Mouse (Mus musculus): ENCODE results near the gene Ugp2. TPM values are rescaled to one million over a fixed set of nuclear protein-coding genes. Genes with fewer than 3 reads are reported as not detected.

Ugp2 gene
- polyA plus RNA-seq (2015; fragmentation: Nextera tagmentation; extraction: Ambion mirVana): 50.4 and 54.4 TPM in 2 replicates

DNA sequence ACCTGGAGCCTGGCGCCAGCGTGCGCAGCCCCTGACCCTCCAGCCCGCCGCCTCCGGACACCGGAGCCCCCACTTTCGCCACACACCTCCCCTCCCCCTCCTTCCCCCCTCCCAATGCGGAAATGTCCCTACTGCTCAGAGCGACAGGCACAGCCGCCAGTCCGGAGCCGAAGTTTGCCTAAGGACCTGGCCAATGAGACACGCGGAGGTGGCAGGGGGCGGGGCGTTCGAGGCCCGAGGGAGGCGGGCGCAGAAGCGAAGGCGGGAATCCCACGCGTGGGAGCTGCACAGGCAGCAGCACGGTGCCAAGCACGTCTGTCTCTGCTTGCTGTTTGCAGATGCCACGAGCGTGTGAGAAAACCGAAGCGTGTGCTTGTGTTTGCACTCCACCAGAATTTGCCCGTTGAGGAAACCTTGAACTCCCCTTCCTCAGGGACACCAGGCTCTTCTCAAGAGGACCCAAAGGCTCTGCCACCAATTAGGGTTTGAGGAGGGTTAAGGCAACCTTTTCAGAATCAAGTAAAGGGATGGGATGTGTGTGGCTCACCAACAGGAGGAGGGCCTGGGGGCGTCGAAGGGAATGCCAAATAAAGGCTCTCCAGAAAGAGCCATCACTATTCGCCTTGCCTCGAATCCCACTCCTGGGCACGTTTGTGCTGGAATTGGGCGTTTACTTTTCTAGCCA, at the start of gene Ugp2:
Gene Ugp2 (minus strand): TSS at position 80 of the 685 bp plus-strand sequence.
- Histone ChIP-seq H3K9me3 (replicated peaks) (no peaks in the 10 kb centered on the region), H3K4me1 (replicated peaks) (peaks cover 21% of the 10 kb centered on the region), H3K27me3 (peaks cover 26% of the 10 kb centered on the region), H3K9ac (peak within 1 kb of the TSS; percentile 74), H3K4me2 (peak within 1 kb of the TSS; percentile 96), H3K4me3 (replicated peaks) (peak within 1 kb of the TSS; percentile 86), H3K27ac (replicated peaks) (peak within 1 kb of the TSS; percentile 87), H3K36me3 (replicated peaks) (no peaks in the 10 kb centered on the region)
- WGBS (ENCODE audit: insufficient replicate concordance): 6% methylated on average over 38 of the region's 38 CpGs
- ATAC-seq (ENCODE audit: insufficient read depth): peak; percentile 86

DNA sequence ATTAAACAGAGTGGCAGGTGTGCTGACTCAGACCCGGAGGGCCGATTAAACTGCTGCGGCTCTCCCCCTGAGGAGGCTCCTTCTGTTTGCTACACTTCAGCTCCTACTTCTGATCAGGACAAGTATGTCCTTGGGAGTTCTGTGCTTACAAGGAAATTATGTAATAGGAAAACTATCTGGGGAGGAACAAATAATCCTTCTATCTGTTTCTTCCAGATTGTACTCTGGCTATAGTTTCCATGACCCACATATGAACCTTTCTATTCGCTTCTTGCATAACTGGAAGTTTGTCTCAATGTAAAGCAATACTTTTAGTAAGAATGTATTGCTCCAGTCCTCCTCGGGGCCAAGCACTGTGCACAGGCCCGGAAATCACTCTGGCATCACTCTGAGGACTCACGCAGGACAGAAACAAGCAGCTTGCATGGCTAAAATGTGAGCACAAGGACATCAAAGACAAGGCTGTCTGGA, 43.9 kb upstream of the Ugp2 start:
- no peak overlapping the region for H3K9ac ChIP-seq
- 51% methylated on average over 7 of the region's 7 CpGs for WGBS (ENCODE audit: insufficient replicate concordance)

DNA sequence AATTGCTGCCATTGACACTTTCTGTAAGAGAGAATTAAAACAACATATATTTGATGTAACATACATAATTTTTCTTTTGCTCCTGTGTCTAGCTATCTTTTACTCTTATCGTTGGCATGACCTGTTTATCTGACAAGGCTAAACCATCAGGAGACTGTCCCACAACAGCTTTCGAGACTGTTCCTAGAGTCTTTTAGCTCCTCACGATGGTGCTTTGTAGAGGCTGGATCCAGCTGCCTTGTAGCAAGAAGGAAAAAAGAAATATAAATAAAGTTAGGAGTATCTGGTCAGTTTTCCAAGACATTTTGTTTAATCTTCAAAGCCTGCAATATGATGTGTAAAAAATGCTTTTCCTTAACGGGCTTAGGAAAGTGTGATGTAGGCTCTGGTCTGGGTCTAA, 35.7 kb upstream of the Ugp2 start:
- 69% methylated on average over 4 of the region's 4 CpGs for WGBS (ENCODE audit: insufficient replicate concordance)
- no peak for ATAC-seq (ENCODE audit: insufficient read depth)

More for the DNA sequence above, 43.9 kb upstream of the Ugp2 start:
- no peaks in the 10 kb centered on the region for H3K9me3 ChIP-seq (replicated peaks)
- ATAC-seq (ENCODE audit: insufficient read depth): peak; percentile 51
- no peaks in the 10 kb centered on the region for H3K36me3 ChIP-seq (replicated peaks)
- no peak overlapping the region for H3K4me3 ChIP-seq (replicated peaks)
- no peaks in the 10 kb centered on the region for H3K4me1 ChIP-seq (replicated peaks)
- no peak overlapping the region for H3K27ac ChIP-seq (replicated peaks)
- no peak overlapping the region for H3K4me2 ChIP-seq
- no peaks in the 10 kb centered on the region for H3K27me3 ChIP-seq

DNA sequence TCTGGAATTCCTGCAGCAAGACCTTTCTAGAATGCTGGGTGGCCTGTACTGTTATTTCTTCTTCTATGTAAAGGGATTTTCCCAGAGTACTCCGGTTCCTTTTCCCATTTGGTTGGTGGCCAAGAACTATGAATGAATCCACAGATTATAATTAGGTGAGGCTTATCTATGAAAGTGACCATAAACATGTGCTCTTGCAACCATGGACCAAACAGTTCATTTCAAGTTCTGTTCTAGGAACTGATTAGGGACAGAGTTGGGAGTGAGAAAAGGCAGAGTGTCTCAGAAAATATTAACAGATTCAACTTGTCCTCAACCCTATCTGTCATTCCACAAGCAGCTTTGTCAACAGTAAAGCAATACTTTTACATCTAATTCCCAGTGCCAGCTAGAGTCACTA, 35.1 kb upstream of the Ugp2 start:
- peaks cover 2% of the 10 kb centered on the region; the same call in 1 of the 2 replicates for H3K4me1 ChIP-seq (replicated peaks)
- no peaks in the 10 kb centered on the region for H3K9me3 ChIP-seq (replicated peaks)
- H3K9ac ChIP-seq: no peak overlapping the region
- H3K4me2 ChIP-seq: no peak overlapping the region
- H3K36me3 ChIP-seq (replicated peaks): no peaks in the 10 kb centered on the region
- H3K27me3 ChIP-seq: no peaks in the 10 kb centered on the region
- H3K27ac ChIP-seq (replicated peaks): no peak overlapping the region
- H3K4me3 ChIP-seq (replicated peaks): no peak overlapping the region
- ATAC-seq (ENCODE audit: insufficient read depth): no peak
- whole genome bisulfite sequencing (ENCODE audit: insufficient replicate concordance): 59% methylated on average over 1 of the region's 1 CpGs

More for the DNA sequence above, 35.7 kb upstream of the Ugp2 start:
- Histone ChIP-seq H3K4me1 (replicated peaks) (peaks cover 2% of the 10 kb centered on the region; the same call in 1 of the 2 replicates), H3K36me3 (replicated peaks) (no peaks in the 10 kb centered on the region), H3K27me3 (no peaks in the 10 kb centered on the region), H3K4me3 (replicated peaks) (no peak overlapping the region), H3K4me2 (no peak overlapping the region), H3K9me3 (replicated peaks) (no peaks in the 10 kb centered on the region), H3K9ac (no peak overlapping the region), H3K27ac (replicated peaks) (no peak overlapping the region)

DNA sequence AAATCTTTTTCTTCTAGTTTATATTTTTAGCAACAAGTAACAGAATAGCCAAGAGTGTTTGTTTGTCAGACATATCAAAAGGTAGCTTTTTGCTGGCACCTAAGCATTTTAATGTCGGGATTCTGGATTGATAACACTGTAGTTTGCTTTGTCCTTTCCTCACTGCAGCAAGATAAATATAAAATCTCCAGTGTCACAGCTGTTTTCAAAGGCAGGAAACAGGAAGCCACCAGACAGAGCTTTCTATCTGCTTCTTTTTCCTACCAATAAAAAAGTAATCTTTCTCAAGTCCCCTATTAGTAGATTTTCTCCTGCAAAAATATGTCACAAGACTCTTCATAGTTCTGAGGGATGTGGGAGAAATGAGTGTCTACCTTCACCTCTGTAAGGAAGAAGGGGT, 32.9 kb upstream of the Ugp2 start:
- Histone ChIP-seq H3K9me3 (replicated peaks) (no peaks in the 10 kb centered on the region), H3K9ac (no peak overlapping the region), H3K4me1 (replicated peaks) (peaks cover 2% of the 10 kb centered on the region; the same call in 1 of the 2 replicates), H3K4me2 (no peak overlapping the region), H3K36me3 (replicated peaks) (no peaks in the 10 kb centered on the region), H3K27me3 (no peaks in the 10 kb centered on the region), H3K27ac (replicated peaks) (no peak overlapping the region; the same call in 1 of the 2 replicates), H3K4me3 (replicated peaks) (no peak overlapping the region)
- WGBS (ENCODE audit: insufficient replicate concordance): 2% methylated on average over 1 of the region's 1 CpGs
- ATAC-seq (ENCODE audit: insufficient read depth): no peak

DNA sequence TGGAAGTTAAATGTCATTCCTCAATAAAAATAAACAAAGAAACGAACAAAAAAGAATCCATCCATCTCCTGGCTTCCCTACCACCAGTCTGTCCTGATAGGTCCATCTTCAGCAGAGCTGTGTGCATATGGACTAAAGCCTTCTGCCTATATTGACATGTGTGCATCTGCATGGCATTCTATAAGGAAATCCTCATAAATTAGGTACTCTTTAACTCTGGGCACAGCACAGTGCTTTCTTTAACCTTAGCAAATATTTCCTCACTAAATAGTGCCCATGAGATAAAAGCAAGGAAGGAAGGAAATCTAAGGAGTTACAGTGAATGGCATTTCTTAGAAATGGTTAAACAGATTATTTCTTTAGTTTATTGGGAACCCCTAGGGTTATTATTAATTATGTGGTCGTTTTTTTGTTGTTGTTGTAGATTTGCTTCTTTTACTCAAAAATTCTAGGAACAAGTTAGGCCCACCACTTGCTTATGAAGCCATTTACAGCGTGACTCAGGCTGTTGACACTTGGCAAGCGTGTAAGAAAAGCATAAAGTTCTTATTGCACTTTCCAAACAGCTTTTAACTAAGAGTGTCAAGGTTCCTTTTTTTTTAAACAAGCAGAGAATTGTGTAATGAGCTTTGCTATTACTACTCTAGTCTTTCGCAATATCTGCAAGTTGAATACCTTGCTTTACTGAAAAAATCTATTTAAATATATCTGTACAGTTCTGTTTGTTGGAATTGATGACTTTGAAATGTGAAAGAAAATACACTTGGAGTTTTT, 31.7 kb upstream of the Ugp2 start:
- H3K9me3 ChIP-seq (replicated peaks): no peaks in the 10 kb centered on the region
- peaks cover 2% of the 10 kb centered on the region; the same call in 1 of the 2 replicates for H3K4me1 ChIP-seq (replicated peaks)
- H3K4me2 ChIP-seq: no peak overlapping the region
- H3K9ac ChIP-seq: no peak overlapping the region
- no peak for ATAC-seq (ENCODE audit: insufficient read depth)
- H3K4me3 ChIP-seq (replicated peaks): no peak overlapping the region
- H3K27me3 ChIP-seq: no peaks in the 10 kb centered on the region
- WGBS (ENCODE audit: insufficient replicate concordance): 41% methylated on average over 5 of the region's 5 CpGs
- no peaks in the 10 kb centered on the region for H3K36me3 ChIP-seq (replicated peaks)
- peak overlapping the region; percentile 29; the same call in 1 of the 2 replicates for H3K27ac ChIP-seq (replicated peaks)

DNA sequence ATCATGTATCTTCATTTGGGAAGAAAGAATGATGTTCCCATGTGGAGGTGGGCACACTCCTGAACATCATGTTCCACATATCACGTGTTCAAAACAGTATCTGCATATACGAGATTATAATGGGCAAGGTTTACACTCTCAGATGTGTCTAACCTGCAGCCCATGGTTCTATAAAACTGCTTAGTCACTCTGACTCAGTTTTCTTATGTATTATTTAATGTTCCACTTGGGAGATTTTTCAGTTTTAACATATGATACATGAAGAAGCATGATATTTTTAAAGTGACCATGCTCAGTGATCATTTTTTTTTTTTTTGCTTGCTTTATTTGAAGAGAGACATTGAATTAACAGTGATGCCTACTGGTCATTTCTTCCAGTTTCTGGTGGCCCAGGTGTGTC, 30.2 kb upstream of the Ugp2 start:
- H3K9ac ChIP-seq: no peak overlapping the region
- peaks cover 2% of the 10 kb centered on the region; the same call in 1 of the 2 replicates for H3K4me1 ChIP-seq (replicated peaks)
- no peak overlapping the region for H3K27ac ChIP-seq (replicated peaks)
- WGBS (ENCODE audit: insufficient replicate concordance): 36% methylated on average over 2 of the region's 2 CpGs
- ATAC-seq (ENCODE audit: insufficient read depth): no peak
- H3K4me2 ChIP-seq: no peak overlapping the region
- H3K4me3 ChIP-seq (replicated peaks): no peak overlapping the region
- no peaks in the 10 kb centered on the region for H3K9me3 ChIP-seq (replicated peaks)
- H3K36me3 ChIP-seq (replicated peaks): no peaks in the 10 kb centered on the region
- H3K27me3 ChIP-seq: no peaks in the 10 kb centered on the region

DNA sequence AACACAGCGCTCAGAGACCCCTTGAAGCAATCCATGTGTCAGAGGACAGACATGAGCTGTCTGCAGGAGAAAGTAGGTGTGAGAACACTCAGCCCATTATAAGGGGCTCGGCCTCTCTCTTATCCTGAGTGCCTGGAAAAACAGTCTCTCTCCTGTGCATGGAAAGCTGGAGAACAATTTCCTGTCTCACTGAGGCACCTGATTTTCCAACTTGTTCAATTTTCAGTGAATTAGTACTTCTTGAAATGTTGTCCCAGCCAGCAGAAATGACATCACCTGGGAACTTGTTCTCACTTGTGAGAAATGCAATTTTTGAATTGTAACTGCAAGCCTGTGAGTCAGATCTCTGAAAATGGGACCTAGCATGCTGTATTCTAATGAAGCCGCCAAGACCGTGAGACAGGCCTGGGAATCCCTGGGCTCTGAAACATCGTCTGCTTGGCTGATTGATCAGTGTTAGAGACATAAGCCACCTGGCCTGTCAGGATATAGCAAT, 28.2 kb upstream of the Ugp2 start:
- no peak overlapping the region for H3K4me3 ChIP-seq (replicated peaks)
- no peak overlapping the region for H3K9ac ChIP-seq
- WGBS (ENCODE audit: insufficient replicate concordance): 61% methylated on average over 5 of the region's 5 CpGs
- no peaks in the 10 kb centered on the region for H3K9me3 ChIP-seq (replicated peaks)
- peaks cover 2% of the 10 kb centered on the region; the same call in 1 of the 2 replicates for H3K4me1 ChIP-seq (replicated peaks)
- H3K27me3 ChIP-seq: no peaks in the 10 kb centered on the region
- H3K4me2 ChIP-seq: no peak overlapping the region
- H3K27ac ChIP-seq (replicated peaks): no peak overlapping the region
- no peaks in the 10 kb centered on the region for H3K36me3 ChIP-seq (replicated peaks)
- no peak for ATAC-seq (ENCODE audit: insufficient read depth)

DNA sequence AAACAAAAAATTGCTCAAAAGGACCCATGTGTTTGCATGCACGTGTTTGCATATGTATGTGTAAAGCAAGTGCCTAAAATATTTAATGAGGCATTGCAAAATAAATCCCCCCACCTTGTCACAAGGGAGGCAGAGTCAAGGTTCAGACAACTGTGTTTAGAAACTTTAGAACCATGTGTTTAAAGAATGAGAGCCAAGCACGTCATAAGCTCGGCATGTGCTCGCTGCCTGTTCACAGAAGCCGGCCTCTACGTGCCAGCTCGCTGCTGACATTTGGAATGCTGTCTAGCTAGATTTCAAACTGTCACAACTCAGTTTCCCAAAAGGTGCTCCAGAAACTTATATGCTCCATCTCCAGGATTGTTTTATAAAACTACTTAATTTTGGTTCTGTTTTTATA, 27.5 kb upstream of the Ugp2 start:
- no peaks in the 10 kb centered on the region for H3K9me3 ChIP-seq (replicated peaks)
- H3K4me3 ChIP-seq (replicated peaks): no peak overlapping the region
- no peak overlapping the region for H3K4me2 ChIP-seq
- WGBS (ENCODE audit: insufficient replicate concordance): 68% methylated on average over 7 of the region's 7 CpGs
- H3K36me3 ChIP-seq (replicated peaks): no peaks in the 10 kb centered on the region
- H3K9ac ChIP-seq: no peak overlapping the region; the same call in 1 of the 2 replicates
- no peak overlapping the region for H3K27ac ChIP-seq (replicated peaks)
- peaks cover 2% of the 10 kb centered on the region; the same call in 1 of the 2 replicates for H3K4me1 ChIP-seq (replicated peaks)
- H3K27me3 ChIP-seq: no peaks in the 10 kb centered on the region
- no peak for ATAC-seq (ENCODE audit: insufficient read depth)

DNA sequence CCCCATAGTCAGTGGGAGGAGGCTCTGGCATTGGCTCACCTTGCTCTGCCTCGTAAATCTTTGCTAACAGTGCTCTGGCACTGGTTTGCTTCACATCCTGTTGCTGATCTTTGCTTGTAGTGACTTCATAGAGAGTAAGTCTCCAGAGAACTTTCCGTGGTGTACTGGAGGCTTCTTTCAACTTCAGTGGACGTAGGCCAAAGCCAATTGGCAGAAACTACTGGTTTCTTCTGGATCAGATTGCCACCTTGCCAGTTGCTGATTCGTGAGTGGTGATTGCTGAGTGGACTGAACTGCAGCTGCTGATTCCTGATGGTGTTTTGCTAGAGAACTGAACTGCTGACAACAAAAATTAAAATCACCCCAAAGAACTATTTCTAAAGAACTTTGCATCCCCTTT, 15.8 kb upstream of the Ugp2 start:
- Histone ChIP-seq H3K27me3 (no peaks in the 10 kb centered on the region), H3K9ac (no peak overlapping the region), H3K4me2 (no peak overlapping the region), H3K9me3 (replicated peaks) (no peaks in the 10 kb centered on the region), H3K4me3 (replicated peaks) (no peak overlapping the region), H3K4me1 (replicated peaks) (no peaks in the 10 kb centered on the region), H3K36me3 (replicated peaks) (no peaks in the 10 kb centered on the region), H3K27ac (replicated peaks) (no peak overlapping the region)
- no peak for ATAC-seq (ENCODE audit: insufficient read depth)
- WGBS (ENCODE audit: insufficient replicate concordance): 61% methylated on average over 4 of the region's 4 CpGs

DNA sequence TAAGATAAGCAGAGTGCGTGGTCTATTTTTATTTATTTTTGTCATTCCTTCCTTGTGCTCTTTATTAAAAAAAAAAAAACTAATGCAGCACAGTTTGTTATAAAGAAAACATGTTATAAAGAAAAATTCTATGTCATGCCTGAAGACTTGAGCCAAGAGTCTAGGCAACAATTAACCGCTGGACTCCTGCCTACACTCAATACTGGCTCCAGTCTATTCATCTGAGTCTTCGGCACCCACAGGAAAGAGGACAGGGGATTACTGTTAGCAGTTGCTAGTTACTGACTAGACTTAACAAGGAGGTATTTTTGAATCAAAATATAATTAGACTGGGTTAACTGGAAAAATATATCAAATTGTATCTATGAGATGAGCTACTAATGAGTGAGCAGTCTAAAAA, 3.1 kb upstream of the Ugp2 start:
- 79% methylated on average over 3 of the region's 3 CpGs for WGBS (ENCODE audit: insufficient replicate concordance)
- Histone ChIP-seq H3K9ac (no peak overlapping the region), H3K9me3 (replicated peaks) (no peaks in the 10 kb centered on the region), H3K4me3 (replicated peaks) (no peak overlapping the region), H3K4me1 (replicated peaks) (peaks cover 18% of the 10 kb centered on the region), H3K27me3 (peaks cover 24% of the 10 kb centered on the region; the same call in 1 of the 2 replicates), H3K36me3 (replicated peaks) (no peaks in the 10 kb centered on the region), H3K4me2 (no peak overlapping the region), H3K27ac (replicated peaks) (no peak overlapping the region)
- no peak for ATAC-seq (ENCODE audit: insufficient read depth)
